Mouse (Mus musculus) midbrain, postnatal 0 days (tissue): ENCODE measurements around the gene Pacsin3. TPM values are rescaled to one million over a fixed set of nuclear protein-coding genes. Genes with fewer than 3 reads are reported as not detected.

Experiments
- ATAC-seq: fragments of 200-750 bp; cut with Nextera tagmentation; 2 replicates; pipeline ENCODE4 v1.8.0; 2017; ENCODE audit warnings: moderate number of reproducible peaks, mild to moderate bottlenecking, moderate TSS enrichment, moderate library complexity; ENCODE audit not compliant: low FRiP score
- DNase-seq: peaks from one replicate; pipeline ENCODE4 v3.0.0-alpha.2; 2015; ENCODE audit warnings: low spot score
- H3K27ac ChIP-seq: fragments of 300-500 bp; sonication (generic); 2 replicates; pipeline ENCODE4 v1.5.1; 2014; ENCODE audit warnings: low read depth, mild to moderate bottlenecking, low read length, mixed read lengths
- H3K27me3 ChIP-seq: fragments of 300-500 bp; sonication (generic); 2 replicates; pipeline ENCODE4 v1.6.1; 2014; ENCODE audit warnings: low read length, control low read depth, mixed read lengths; ENCODE audit not compliant: insufficient read depth
- H3K36me3 ChIP-seq: fragments of 300-500 bp; sonication (generic); 2 replicates; pipeline ENCODE4 v1.6.1; 2014; ENCODE audit warnings: low read length, control low read depth, mixed read lengths; ENCODE audit not compliant: insufficient read depth
- H3K4me1 ChIP-seq: fragments of 300-500 bp; sonication (generic); 2 replicates; pipeline ENCODE4 v1.6.1; 2014; ENCODE audit warnings: mild to moderate bottlenecking, control low read depth, antibody characterized with exemption, low read length, mixed read lengths; ENCODE audit not compliant: insufficient read depth
- H3K4me2 ChIP-seq: fragments of 300-500 bp; sonication (generic); 2 replicates; pipeline ENCODE4 v1.6.1; 2014; ENCODE audit warnings: low read depth, mild to moderate bottlenecking, low read length, mixed read lengths; ENCODE audit not compliant: poor library complexity, severe bottlenecking
- H3K4me3 ChIP-seq: fragments of 300-500 bp; sonication (generic); 2 replicates; pipeline ENCODE4 v1.5.1; 2014; ENCODE audit warnings: low read depth, mild to moderate bottlenecking, low read length, moderate library complexity
- H3K9ac ChIP-seq: fragments of 300-500 bp; sonication (generic); replicated peaks from 2 replicates; pipeline ENCODE4 v1.6.1; 2014; ENCODE audit warnings: mild to moderate bottlenecking, low read length, moderate library complexity, mixed read lengths; ENCODE audit not compliant: poor library complexity, severe bottlenecking
- H3K9me3 ChIP-seq: fragments of 300-500 bp; sonication (generic); 2 replicates; pipeline ENCODE4 v1.6.1; 2016; ENCODE audit warnings: low read length, control low read depth
- CTCF ChIP-seq: IDR thresholded peaks from 2 replicates; pipeline ENCODE4 v1.5.1; 2016; ENCODE audit warnings: antibody characterized with exemption, mild to moderate bottlenecking
- WGBS: fragments of 180-500 bp; shearing (Covaris S2); extraction: QIAGEN DNeasy Blood & Tissue Kit; methylation state at CpG from one replicate; pipeline ENCODE4 v1.1.7; 2014; 5-methylcytosine and 5-hydroxymethylcytosine counted together
- polyA plus RNA-seq: library from polyadenylated mRNA; unstranded; fragments of >200 nt; fragmentation: Nextera tagmentation; extraction: Ambion mirVana; gene quantifications from 2 replicates; pipeline ENCODE4 v1.2.1, GENCODE M21; 2015
- total RNA-seq: library from RNA; depleted of rRNA; stranded (reverse); fragments of >200 nt; gene quantifications from 2 replicates; pipeline ENCODE4 v1.2.3, GENCODE M21; 2014; rRNA removed

Gene Pacsin3
- total and polyA plus RNA-seq, 2 experiments from 2014 or later = 17.7 to 22.6 TPM

GRCm38 (mm10) chr2:91312578-91313311 is 57.0 kb downstream of the Pacsin3 start:
- Histone ChIP-seq H3K4me3 (no peak overlapping the region), H3K4me1 (no peaks in the 10 kb centered on the region), H3K9me3 (no peaks in the 10 kb centered on the region), H3K36me3 (no peaks in the 10 kb centered on the region), H3K27ac (no peak overlapping the region), H3K4me2 (no peak overlapping the region), H3K9ac (no peak overlapping the region), H3K27me3 (no peaks in the 10 kb centered on the region)
- ATAC-seq (no peak), DNase-seq (peak; percentile 30)
- no peak for TF ChIP-seq CTCF
- WGBS = 33% methylated on average over 10 of the region's 10 CpGs

- DNase-seq = no peak
- TF ChIP-seq CTCF = no peak
- no peak overlapping the region for H3K27ac ChIP-seq
- no peak overlapping the region for H3K9ac ChIP-seq
- H3K36me3 ChIP-seq = no peaks in the 10 kb centered on the region
- 97% methylated on average over 7 of the region's 7 CpGs for WGBS
- H3K4me1 ChIP-seq = no peaks in the 10 kb centered on the region
- ATAC-seq = no peak
- no peak overlapping the region for H3K4me3 ChIP-seq
- H3K27me3 ChIP-seq = no peaks in the 10 kb centered on the region
- H3K9me3 ChIP-seq = no peaks in the 10 kb centered on the region
- H3K4me2 ChIP-seq = no peak overlapping the region
These were observed 58.4 kb downstream of the Pacsin3 start for GRCm38 (mm10) chr2:91314184-91314583.

Other genes with a start within 250 kb of the Pacsin3 start
- 1.7 and 2.4 TPM in 2 replicates for gene Rapsn, start 220.3 kb upstream of the Pacsin3 start, total RNA-seq
- 0.97 and 1.2 TPM in 2 replicates for gene Rapsn, start 220.3 kb upstream of the Pacsin3 start, polyA plus RNA-seq
- gene Psmc3, start 201.9 kb upstream of the Pacsin3 start, total RNA-seq = 166 and 183 TPM in 2 replicates
- 245 and 253 TPM in 2 replicates for gene Psmc3, start 201.9 kb upstream of the Pacsin3 start, polyA plus RNA-seq
- 34.1 and 40.3 TPM in 2 replicates for gene Slc39a13, start 185.5 kb upstream of the Pacsin3 start, total RNA-seq
- gene Slc39a13, start 185.5 kb upstream of the Pacsin3 start, polyA plus RNA-seq = 22.7 and 26.3 TPM in 2 replicates
- 4.4 and 10.0 TPM in 2 replicates for gene Spi1, start 173.6 kb upstream of the Pacsin3 start, total RNA-seq
- 4.0 and 4.2 TPM in 2 replicates for gene Spi1, start 173.6 kb upstream of the Pacsin3 start, polyA plus RNA-seq
- gene Mybpc3, start 137.8 kb upstream of the Pacsin3 start, total RNA-seq = 0.09 TPM in 1 of 2 replicates, not detected in the other
- gene Mybpc3, start 137.8 kb upstream of the Pacsin3 start, polyA plus RNA-seq = not detected in 2 replicates
- gene Madd, start 72.1 kb upstream of the Pacsin3 start, total RNA-seq = 74.8 and 87.1 TPM in 2 replicates
- gene Madd, start 72.1 kb upstream of the Pacsin3 start, polyA plus RNA-seq = 36.9 and 39.8 TPM in 2 replicates
- 0.82 and 3.8 TPM in 2 replicates for gene Nr1h3, start 53.1 kb upstream of the Pacsin3 start, total RNA-seq
- gene Nr1h3, start 53.1 kb upstream of the Pacsin3 start, polyA plus RNA-seq = 0.70 and 1.9 TPM in 2 replicates
- gene Acp2, start 53.1 kb upstream of the Pacsin3 start, total RNA-seq = 44.7 and 45.2 TPM in 2 replicates
- gene Acp2, start 53.1 kb upstream of the Pacsin3 start, polyA plus RNA-seq = 35.1 and 36.4 TPM in 2 replicates
- gene Ddb2, start 19.0 kb upstream of the Pacsin3 start, total RNA-seq = 7.9 and 11.5 TPM in 2 replicates
- 13.4 and 14.2 TPM in 2 replicates for gene Ddb2, start 19.0 kb upstream of the Pacsin3 start, polyA plus RNA-seq
- 47.7 and 51.1 TPM in 2 replicates for gene Arfgap2, start 9.0 kb downstream of the Pacsin3 start, total RNA-seq
- gene Arfgap2, start 9.0 kb downstream of the Pacsin3 start, polyA plus RNA-seq = 53.0 and 56.8 TPM in 2 replicates
- gene 1110051M20Rik, start 188.8 kb downstream of the Pacsin3 start, total RNA-seq = 146 and 158 TPM in 2 replicates
- gene 1110051M20Rik, start 188.8 kb downstream of the Pacsin3 start, polyA plus RNA-seq = 171 and 172 TPM in 2 replicates
- gene Lrp4, start 201.6 kb downstream of the Pacsin3 start, total RNA-seq = 17.1 and 19.2 TPM in 2 replicates
- 3.4 TPM in 2 replicates for gene Lrp4, start 201.6 kb downstream of the Pacsin3 start, polyA plus RNA-seq